Mouse (Mus musculus) embryonic facial prominence, embryonic 13.5 days (tissue): Measurements from ENCODE around the gene Col10a1. TPM values are rescaled to one million over a fixed set of nuclear protein-coding genes. Genes with fewer than 3 reads are reported as not detected.
"Not testable (repeated sequence)": the region's sequence is repeated elsewhere in the genome, so short reads cannot be mapped to it uniquely, and the experiment has no call there.

Source experiments
- ATAC-seq: fragments of 200-750 bp; cut with Nextera tagmentation; 2 replicates; pipeline ENCODE4 v1.8.0; 2017; ENCODE audit warnings: low read depth; ENCODE audit not compliant: insufficient number of reproducible peaks, insufficient read depth, low FRiP score, low TSS enrichment
- H3K27ac ChIP-seq: fragments of 300-500 bp; sonication (generic); 2 replicates; pipeline ENCODE4 v1.5.1; 2015; ENCODE audit warnings: moderate library complexity, mild to moderate bottlenecking, inconsistent platforms
- H3K27me3 ChIP-seq: fragments of 300-500 bp; sonication (generic); 2 replicates; pipeline ENCODE4 v1.6.1; 2015; ENCODE audit warnings: mild to moderate bottlenecking, inconsistent platforms
- H3K36me3 ChIP-seq: fragments of 300-500 bp; sonication (generic); 2 replicates; pipeline ENCODE4 v1.6.1; 2015; ENCODE audit warnings: mild to moderate bottlenecking, inconsistent platforms
- H3K4me1 ChIP-seq: fragments of 300-500 bp; sonication (generic); 2 replicates; pipeline ENCODE4 v1.6.1; 2015; ENCODE audit warnings: inconsistent platforms
- H3K4me2 ChIP-seq: fragments of 300-500 bp; sonication (generic); 2 replicates; pipeline ENCODE4 v1.6.1; 2015; ENCODE audit warnings: moderate library complexity, mild to moderate bottlenecking, inconsistent platforms
- H3K4me3 ChIP-seq: fragments of 300-500 bp; sonication (generic); 2 replicates; pipeline ENCODE4 v1.5.1; 2015; ENCODE audit warnings: mild to moderate bottlenecking, inconsistent platforms
- H3K9ac ChIP-seq: fragments of 300-500 bp; sonication (generic); 2 replicates; pipeline ENCODE4 v1.6.1; 2015; ENCODE audit warnings: mild to moderate bottlenecking, inconsistent platforms
- H3K9me3 ChIP-seq: fragments of 300-500 bp; sonication (generic); 2 replicates; pipeline ENCODE4 v1.6.1; 2016; ENCODE audit warnings: inconsistent platforms
- WGBS: fragments of 180-500 bp; shearing (Covaris S2); methylation state at CpG from one replicate; pipeline ENCODE4 v1.1.7; 2015; ENCODE audit warnings: mixed read lengths; 5-methylcytosine and 5-hydroxymethylcytosine counted together
- polyA plus RNA-seq: library from polyadenylated mRNA; unstranded; fragments of >200 nt; fragmentation: Nextera tagmentation; extraction: Ambion mirVana; gene quantifications from 2 replicates; pipeline ENCODE4 v1.2.1, GENCODE M21; 2015

Col10a1 gene
- polyA plus RNA-seq, 1 experiment from 2014 or later: 0.42 TPM

DNA sequence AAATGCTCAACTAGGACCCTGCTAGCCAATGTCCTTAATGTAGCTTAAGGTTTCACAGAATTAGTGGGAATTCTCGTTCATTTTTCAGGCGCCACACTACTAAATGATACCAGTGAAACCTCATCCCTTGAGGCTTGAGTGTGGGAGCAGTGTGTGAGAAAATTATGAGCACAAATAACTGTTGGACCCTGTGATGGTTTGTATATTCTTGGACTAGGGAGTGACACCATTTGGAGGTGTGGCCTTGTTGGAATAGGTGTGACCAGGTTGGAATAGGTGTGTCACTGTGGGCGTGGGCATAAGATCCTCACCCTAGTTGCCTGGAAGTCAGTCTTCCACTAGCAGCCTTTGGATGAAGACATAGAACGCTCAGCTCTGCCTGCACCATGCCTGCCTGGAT, 29.0 kb downstream of the Col10a1 start:
- Histone ChIP-seq H3K4me3 (peak overlapping the region; percentile 80), H3K4me2 (peak overlapping the region; percentile 65), H3K9ac (peak overlapping the region; percentile 90), H3K4me1 (peaks cover 19% of the 10 kb centered on the region)
- H3K36me3 ChIP-seq, ATAC-seq, H3K27ac ChIP-seq, H3K9me3 ChIP-seq, H3K27me3 ChIP-seq: not testable (repeated sequence)
- WGBS: 79% methylated on average over 4 of the region's 4 CpGs

DNA sequence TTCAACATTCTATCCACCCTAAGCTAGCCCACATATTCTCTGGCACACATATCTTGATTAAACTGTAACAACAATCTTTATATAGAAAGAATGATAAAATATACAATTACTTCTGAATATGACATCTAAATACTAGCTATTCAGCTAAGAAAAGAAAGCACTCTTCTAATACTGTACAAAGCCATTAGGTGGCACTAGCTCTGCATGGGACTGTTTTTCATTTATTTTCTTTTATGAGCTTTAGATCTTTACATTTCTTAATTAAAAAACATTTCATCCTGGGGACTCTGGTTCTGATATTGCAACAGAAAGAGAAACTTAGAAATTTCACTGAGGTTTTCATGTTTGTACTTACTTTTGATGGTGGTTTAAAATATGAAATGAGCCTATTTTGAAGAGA, 42.0 kb downstream of the Col10a1 start:
- no peak for ATAC-seq

DNA sequence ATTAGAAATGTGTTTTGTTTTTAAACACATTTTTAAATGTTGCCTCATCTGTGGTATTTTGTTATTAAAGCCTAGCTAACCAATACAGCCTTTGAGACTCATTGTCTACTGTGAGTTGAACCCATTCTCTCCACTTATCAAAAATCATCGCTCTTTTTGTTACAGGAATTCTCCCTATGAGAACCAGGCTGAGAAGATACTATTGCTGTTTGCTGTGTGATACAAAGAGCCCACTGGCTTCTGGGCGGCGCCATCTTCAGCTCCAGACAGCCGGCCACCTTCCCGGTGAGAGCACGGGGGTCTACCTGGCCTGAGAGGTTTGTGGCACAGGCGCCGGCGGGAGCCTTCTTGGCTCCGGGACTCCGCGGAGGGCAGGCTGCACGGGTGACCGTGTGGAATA, 44.4 kb downstream of the Col10a1 start:
- not testable (repeated sequence) for H3K9me3 ChIP-seq, H3K4me3 ChIP-seq, H3K4me2 ChIP-seq, ATAC-seq, H3K27ac ChIP-seq, H3K9ac ChIP-seq, H3K36me3 ChIP-seq, H3K4me1 ChIP-seq, H3K27me3 ChIP-seq
- WGBS: 91% methylated on average over 6 of the region's 14 CpGs

More for the DNA sequence above, 42.0 kb downstream of the Col10a1 start:
- Histone ChIP-seq H3K27me3 (no peaks in the 10 kb centered on the region), H3K36me3 (no peaks in the 10 kb centered on the region), H3K4me1 (no peaks in the 10 kb centered on the region), H3K27ac (no peak overlapping the region), H3K4me2 (no peak overlapping the region), H3K4me3 (no peak overlapping the region), H3K9ac (no peak overlapping the region), H3K9me3 (no peaks in the 10 kb centered on the region)

Other genes with a start within 250 kb of the Col10a1 start
- 37.9 and 38.7 TPM in 2 replicates for gene Dse, start 182.3 kb upstream of the Col10a1 start, polyA plus RNA-seq
- gene Tspyl1, start 107.8 kb upstream of the Col10a1 start, polyA plus RNA-seq: 82.9 and 91.2 TPM in 2 replicates
- 26.8 and 30.6 TPM in 2 replicates for gene Tspyl4, start 92.5 kb upstream of the Col10a1 start, polyA plus RNA-seq
- gene Nt5dc1, start 28.6 kb downstream of the Col10a1 start, polyA plus RNA-seq: 8.5 and 10.9 TPM in 2 replicates
- gene Frk, start 93.4 kb downstream of the Col10a1 start, polyA plus RNA-seq: 15.6 and 18.0 TPM in 2 replicates